Mouse (Mus musculus) cerebellum, adult (tissue): Measurements from ENCODE around the gene RPS10-NUDT3.

Experiments used
- ATAC-seq: cut with Nextera tagmentation; 2 replicates; pipeline ENCODE4 v1.9.2; 2017; ENCODE audit warnings: mild to moderate bottlenecking, moderate library complexity, mixed read lengths; ENCODE audit not compliant: insufficient number of reproducible peaks, low FRiP score, low TSS enrichment

Gene RPS10-NUDT3

DNA sequence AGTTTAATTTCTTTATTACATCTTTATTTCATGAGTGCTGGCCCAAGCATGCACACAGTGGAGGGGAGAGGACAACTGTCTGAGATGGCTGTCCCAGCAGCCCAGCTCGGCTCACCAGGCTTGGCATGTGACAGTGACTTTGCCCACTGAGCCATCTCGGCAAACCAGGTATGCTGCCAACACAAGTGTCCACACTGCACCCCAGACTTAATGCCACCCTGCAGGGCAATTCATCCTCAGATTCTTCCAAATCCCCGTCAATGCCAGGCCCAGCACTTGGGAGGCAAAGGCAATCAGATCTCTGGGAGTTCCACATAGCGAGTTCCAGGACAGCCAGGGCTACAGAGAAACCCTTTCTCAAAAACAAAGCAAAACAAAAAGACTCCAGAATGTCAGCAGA, 22.0 kb downstream of the RPS10-NUDT3 start:
- ATAC-seq, result no peak

DNA sequence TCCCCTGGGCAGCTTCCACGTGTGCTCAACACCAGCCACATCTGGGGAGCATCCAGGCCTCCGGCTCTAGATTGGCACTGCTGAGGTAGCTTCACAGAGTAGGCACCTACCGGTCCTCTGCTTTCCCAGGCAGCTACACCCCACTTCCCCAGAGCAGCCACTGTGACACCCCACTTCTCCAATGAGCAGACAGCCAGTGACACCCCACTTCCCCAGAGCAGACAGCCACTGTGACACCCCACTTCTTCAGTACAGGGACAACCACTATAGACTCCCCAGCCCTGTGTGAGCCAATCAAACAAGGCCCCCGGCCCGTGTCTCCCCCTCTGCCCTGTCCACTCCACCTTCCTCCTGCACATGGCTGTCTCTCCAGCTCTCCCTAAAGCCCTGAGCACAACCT, 23.0 kb downstream of the RPS10-NUDT3 start:
- ATAC-seq, result no peak

DNA sequence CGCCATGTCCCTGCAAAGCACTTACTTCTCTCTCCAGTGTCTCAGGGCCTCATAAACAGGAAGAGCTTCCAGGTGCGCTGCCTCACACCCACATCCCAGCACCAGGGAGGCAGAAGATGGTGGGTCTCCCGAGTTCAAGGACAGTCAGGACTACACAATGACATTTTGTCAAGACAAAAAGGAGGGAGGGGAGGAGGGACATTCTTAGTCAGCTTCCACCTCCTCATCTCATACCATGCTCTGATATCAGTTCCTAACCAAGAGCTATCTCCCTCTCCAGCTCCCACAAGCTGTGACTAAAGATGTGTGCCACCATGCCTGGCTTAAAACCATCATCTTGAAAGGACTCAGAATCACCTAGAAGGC, 23.5 kb downstream of the RPS10-NUDT3 start:
- ATAC-seq, result no peak

DNA sequence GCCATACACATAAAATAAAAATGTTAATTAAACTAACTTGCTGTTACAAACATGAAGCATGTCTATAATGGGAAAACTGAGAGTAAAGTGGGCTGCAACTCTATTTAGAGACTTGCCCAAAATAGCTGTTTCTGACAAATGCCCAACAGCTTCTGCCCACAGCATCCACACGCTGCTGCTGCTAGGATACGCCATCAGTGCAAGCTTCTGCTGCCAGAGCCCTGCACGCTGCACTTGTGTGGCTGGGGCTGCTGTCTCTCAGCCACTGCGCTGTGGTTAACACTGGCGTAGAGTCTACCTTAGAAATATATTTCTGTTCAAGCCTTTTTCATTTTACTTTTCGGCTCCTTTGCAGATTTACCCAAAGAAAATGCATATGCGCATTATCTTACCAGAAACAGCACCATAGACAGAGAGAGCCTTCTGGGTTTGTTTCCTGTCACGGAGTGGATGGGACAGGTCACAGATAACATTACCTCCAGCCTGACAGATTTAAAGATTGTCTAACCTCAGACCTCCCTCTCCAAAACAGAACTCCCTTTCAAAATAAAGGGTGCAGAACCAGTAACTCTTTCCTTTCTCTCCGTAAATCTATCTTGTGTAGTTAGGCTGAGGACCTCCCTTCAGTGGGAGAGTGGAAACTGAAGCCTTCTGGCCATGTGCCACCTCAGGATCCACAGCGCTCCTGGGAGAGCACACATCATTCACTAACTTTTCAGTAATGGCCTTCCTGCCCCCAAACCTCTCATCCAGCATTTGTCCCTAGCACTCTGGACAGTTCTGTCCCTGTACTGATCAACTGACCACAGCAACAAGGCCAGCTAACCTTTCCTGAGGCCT, 24.1 kb downstream of the RPS10-NUDT3 start:
- no peak for ATAC-seq

DNA sequence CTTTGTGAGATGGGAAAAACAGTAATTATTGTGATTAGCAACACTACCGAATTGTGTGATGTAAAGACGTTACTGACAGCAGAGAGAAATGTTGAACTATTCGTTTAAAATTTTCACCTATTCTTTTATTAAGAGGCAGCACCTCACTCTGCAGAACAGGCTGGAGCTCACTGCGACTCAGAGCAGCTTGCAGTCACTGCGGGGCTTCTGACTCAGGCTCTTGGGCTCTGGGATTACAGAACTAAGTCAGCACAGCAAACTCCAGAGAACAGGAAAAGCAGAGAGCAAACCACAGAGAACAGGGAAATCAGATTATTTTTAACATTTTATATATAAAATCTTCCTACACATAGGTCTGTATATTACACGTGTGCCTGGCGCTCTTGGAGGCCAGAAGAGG, 25.4 kb downstream of the RPS10-NUDT3 start:
- ATAC-seq, result no peak

DNA sequence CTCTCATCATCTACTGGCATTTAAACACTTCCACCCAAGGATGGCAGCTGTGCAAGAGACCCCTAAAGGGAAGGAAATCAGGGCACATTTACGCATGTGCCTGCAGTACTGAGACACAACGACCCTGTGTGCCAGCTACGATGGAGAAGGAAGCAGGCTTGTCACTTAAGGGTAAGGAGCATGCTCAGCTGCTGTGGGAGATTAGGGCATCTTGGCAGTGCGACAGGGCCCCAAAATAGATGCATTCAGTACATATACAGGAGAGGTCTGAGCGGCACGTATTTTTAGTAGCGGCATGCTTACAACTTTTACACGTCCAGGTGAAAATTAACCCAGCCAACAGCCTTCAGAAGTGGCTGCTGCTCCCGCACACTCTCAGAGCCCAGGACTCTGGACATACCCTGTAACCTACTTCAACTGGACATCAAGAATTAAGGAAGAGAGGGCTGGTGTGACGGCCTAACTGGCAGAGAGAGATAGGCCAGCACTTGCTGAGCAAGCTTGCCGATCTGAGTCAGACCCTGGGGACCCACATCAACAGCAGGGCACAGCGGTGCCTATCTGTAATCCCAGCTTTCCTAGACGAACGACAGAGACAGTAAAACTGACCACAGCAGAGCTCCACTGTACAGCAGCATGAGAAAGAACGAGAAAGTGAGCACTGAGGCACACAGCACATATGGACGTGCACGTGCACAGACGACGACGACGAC, 31.3 kb downstream of the RPS10-NUDT3 start:
- ATAC-seq, result no peak

DNA sequence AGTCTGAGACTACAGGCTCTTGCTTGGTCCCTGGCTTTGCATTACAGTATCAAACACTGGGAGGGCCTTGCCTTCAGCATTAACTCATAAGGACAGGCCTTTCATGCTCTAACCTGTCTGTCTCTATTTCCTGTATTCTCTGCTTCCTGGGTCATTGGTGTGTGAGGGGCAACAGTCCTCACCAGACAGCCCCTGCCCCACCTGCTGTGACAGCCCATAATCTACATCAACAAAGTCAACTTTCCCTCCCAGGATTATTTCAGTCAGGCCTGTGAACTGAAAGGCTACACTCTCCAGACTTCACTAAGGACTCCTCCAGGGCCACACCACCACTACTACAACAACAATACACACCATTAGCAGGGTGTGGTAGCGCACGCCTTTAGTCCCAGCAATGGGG, 32.0 kb downstream of the RPS10-NUDT3 start:
- no peak for ATAC-seq

DNA sequence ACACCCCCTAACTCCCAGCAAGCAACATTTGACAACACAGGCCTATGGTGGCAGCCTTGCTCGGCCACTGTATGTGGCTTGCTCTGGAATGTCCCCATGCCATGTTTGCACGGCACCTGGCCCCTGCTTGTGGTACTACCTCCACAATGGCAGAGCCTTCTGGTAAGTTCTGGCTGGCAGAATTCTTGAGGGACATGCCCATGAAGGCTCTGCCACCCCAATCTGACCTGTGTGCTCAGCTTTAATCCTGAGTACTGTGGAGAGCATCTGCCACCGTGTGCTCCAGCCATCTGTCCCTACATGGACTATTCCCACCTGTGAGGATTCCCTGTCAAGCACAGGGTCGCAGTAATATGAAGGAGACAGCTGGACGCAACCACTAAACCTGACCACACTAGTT, 34.2 kb downstream of the RPS10-NUDT3 start:
- ATAC-seq, result peak; percentile 51; the same call in 1 of the 2 replicates

DNA sequence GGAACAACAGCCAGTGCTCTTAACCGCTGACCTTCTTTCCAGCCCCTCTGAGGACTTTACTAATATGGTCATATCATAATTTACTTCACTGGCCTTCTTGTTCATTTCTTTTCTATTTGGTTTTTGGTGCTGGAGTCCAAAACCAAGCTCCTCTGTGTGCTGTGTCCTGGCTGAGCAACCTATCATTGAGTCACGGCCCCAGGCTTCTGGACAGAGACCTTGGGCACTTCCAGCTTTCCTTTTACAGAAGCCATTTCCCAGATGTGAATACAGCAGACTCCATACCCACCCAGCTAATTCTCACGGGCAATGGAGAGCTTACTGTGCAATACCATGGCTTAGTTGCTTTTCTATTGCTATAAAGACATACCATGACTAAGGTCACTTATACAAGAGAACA, 34.7 kb downstream of the RPS10-NUDT3 start:
- ATAC-seq, result no peak

DNA sequence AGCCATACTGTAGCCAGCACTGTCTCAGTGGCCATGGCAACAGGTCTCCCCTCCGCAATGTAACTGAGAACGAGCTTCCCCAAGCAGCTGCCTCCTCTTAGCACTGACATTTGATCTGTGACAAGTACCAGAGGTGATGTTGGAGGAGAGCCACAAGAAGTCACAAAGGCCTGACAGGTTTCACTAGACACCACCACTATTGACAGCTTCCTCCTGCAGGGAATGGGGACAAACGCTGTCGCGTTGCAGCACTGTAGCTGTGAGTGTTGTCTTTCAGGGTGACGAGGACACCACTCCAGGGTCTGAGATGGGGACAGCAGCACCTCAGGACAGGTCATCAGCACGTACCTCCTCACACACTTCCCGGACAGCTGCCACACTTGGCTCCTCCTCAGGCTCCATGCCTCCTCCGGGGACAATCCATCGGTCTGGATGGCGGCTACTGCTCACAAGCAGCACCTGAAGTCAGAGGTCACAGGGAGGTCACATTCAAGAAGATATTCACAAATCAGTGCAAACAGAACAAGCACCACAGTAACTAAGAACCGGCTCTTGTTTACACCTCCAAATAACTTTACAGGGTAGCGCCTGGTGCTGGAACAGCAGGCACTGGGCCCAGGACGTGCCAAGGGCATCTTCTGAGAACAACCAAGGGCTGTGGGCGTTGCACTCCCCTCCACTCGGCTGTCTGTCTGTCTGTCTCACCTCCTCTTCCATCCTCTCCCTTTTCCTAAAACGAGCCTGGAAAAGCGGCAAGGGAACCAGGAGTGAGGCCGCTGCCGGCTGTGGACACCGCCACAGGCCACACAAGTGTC, 38.4 kb downstream of the RPS10-NUDT3 start:
- ATAC-seq, result no peak

DNA sequence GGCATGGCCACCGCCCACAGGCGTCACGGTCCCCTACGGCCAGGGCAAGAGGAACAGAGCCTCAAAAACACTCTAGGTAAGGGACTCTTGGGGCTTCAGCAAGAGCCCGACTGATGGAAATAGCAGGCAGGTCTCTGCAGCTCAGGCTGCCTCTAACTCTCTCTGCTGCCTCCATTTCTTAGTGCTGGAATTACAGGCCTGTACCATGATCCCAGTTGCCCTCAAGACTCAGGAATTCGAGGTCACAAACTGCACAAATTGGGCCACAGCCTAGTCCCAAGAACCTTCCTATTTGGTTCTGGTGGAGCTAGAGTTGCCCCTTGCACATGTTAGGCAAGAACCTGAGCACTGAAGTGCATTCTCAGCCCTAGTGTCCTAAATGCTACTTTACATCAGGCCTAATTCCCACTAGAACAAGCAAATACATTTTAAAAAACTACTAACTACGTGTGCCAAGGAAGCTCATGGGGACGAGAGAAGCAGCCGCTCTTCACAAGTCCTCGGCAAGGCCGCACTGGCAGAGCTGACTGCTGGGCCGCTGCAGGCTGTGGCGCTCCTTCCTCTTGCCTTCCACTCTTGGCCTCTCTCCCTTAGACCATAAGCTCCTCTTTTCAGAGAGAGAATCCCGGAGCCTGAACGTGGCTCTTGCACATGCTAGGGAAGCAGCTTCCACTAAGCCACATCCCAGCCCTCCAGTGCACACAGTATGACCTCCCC, 39.2 kb downstream of the RPS10-NUDT3 start:
- ATAC-seq, result peak; percentile 28; the same call in 1 of the 2 replicates

DNA sequence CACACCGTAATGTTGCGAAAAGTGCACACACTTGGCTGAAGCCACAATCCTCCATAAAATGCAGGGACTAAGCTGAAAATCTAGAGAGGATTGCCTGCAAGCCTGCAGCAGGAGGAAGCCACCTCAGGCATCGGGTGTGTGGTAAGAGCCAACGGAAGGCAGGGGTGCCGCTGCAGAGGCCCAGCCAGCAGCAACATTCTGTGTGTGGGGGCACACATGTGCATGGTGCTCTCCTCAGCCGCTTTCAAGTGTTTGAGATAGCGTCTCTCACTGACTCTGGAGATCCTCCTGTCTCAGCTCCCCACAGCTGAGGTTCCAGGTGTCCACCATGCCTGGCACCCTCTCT, 42.5 kb downstream of the RPS10-NUDT3 start:
- ATAC-seq, result no peak

DNA sequence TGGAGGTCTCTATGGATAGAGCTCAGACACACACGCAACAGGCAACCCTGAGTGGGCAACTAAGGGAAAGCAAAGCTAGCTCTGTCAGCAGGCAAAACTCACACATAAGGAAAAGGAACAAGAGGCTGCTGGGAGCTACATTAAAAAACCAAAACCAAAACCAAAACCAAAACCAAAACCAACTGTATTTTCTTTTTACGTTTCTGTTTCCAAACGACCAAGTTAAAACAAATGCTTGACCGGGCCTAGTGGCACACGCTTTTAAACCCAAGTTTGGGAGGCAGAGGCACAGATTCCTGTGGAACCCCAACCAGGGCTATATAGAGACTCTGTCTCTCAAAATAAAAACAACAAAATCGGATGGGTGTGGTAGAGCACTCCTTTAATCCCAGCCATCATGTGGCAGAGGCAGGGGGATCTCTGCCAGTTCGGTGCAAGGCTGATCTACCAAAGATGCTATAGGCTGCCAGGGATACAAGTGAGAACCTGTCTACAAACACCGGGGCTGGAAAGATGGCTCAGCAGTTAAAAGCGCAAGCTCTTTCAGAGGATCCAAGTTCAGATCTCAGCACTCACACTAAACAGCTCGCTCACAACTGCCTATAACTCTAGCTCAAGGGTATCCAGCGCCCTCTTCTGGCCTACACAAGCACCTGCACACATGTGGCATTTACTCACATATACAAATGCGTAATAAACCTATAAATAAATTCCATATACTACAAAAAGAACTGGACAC, 43.0 kb downstream of the RPS10-NUDT3 start:
- no peak for ATAC-seq

DNA sequence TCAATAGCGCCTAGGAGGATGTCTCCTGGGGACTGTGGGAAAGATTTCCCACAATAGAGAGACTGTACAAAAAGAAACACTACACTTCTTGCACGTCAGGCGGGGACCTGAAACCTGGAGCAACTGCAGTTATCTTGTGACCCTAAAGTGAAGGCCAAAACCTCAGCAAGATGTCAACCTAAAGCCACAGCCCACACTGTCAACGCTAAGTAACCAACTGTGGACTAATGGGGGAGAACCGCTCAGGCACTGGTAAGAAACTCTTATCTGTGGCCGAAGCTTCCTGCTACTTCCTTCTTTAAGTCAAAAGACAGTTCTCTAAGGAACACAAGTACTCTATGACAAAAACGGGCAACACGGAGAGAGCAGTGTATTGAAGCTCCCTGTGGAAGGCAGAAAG, 46.8 kb downstream of the RPS10-NUDT3 start:
- ATAC-seq, result no peak

DNA sequence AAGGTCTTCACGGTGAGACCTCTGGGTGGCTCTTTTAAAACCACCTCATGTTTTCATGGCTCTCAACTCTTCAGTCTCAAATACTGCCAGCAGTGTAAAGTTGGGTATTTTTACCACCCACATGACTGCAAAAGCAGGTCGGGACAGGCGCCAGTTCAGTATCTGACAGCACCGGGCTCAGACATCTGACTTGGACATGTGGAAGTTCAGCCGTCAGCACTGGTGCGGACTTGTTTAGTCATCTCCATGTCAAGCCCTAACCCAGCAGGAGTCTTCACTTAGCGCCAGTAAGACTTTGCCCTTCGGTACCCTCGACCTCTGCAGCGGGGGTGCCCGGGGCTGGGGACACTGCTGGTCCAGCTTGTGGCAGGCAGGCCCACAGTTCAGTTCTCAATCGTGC, 47.8 kb downstream of the RPS10-NUDT3 start:
- ATAC-seq, result no peak

DNA sequence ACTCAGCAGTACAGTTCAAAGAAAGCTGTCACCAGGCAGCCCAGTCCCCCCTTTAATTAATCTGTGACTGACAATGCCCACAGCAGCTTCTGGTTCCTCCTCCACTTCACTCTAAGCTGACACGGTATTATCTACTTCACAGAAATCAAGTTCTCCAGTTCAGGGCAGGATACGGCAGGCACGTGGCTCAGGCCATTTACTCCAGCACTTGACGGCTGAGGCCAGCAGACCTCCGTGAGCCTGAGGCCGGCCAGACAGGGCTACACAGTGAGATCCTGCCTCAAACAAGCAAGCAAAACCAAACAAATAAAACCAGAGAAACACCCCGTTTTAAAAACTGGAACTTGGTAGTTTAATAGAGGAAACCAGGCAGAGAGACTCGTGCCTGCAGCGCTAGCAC, 48.4 kb downstream of the RPS10-NUDT3 start:
- no peak for ATAC-seq

DNA sequence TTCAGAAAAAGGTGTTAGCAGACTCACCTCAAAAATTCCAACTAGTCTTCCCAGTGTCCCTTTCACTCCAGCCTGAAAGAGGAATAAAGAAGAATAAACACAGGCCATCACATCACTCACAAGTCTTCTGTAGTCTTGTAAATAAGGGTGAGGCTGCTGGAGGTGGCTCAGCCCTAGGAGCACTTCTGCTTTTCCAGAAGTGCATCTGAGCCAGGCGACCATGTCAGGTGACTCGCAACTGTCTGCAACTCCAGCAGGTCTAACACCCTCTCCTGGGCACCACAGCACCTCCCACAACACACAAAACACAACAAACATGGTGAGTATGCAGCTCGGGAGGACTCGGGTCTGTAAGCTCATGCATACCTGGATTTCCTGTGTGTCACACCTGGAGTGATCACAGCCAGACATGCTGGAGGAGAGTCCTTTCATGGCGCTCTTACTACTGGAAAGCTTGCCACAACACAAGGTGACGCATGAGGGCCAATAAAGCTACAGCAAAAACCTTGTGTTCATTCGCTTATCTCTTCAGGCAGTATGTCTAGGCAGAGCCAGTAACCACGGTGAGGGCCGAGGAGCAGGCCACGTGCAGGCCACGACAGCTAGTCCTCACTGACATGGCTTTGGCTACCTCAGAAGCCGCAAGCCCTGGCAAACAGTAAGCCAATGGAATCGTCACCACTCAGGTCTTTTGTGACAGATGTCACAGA, 51.7 kb downstream of the RPS10-NUDT3 start:
- no peak for ATAC-seq

DNA sequence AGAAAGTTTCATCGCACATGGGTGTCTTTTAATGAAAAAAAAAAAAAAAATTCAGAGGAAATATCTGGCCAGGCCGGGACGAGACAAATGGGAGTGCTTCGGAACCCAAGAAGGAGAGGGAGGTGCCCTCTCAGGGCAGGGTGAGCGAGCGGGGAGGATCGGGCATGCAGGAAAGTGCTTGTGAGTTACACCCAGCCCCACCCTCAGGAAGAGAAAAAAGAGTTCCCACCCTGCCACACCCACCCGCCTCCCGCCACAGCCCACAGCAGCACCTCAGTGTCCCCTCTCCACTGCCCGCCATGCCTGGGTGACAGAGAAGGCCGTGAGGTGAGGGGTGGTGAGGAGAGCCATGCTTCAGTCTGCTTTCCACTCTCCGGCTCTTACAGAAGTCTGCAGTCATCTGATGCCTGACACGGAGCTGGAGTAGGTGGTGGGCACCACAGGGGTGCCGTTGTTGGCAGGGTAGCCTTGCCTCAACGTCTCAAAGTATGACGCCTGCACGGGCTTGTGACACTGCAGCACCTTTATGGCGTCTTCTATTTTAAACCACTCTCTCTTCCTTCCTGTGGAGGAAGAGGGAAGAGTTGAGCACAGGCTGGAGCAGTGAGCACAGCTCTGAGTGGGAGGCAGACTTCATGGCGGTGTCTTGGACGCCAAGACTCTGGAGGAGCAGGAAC, 54.5 kb downstream of the RPS10-NUDT3 start:
- ATAC-seq, result no peak

DNA sequence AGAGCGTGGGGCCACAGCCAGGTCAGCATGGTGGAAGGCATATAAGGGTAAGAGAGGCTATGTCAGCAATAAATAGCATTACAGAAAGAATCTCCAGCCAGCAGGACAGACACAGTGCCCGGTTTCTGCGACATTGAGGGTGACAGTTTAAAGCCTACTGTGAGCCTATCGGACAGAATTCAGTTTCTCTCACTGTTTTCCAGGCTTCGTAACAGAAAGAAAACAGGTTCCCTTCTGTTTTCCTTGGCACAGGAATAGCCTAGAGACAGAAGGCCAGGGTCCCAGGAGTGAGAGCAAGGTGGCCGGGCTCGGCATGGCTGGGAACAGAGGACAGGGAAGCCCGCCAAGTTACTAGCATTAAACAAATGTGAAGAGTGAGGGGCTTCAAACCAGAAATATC, 55.2 kb downstream of the RPS10-NUDT3 start:
- peak; percentile 53; the same call in 1 of the 2 replicates for ATAC-seq
